Mouse (Mus musculus) liver, adult 2 months (tissue): ENCODE measurements at regions not wholly inside any gene's neighbourhood (a gene's known extent, or its start where the extent isn't known, plus 50 kb on each side); places are given as distances from the start of the nearest gene placed in this dataset.

Experiments used
- DNase-seq: peaks from one replicate; pipeline ENCODE4 v3.0.0-alpha.2; 2011; ENCODE audit warnings: low read depth, low spot score; ENCODE audit errors: extremely low read depth
- H3K27ac ChIP-seq: fragments of 200-500 bp; replicated peaks from 2 replicates; pipeline ENCODE4 v1.5.1; 2012; ENCODE audit warnings: low read depth, mild to moderate bottlenecking, control low read depth, inconsistent platforms, low read length; ENCODE audit not compliant: insufficient read depth
- H3K27me3 ChIP-seq: fragments of 200-500 bp; 2 replicates; pipeline ENCODE4 v1.6.1; 2012; ENCODE audit warnings: mild to moderate bottlenecking, moderate library complexity, low read length, inconsistent platforms; ENCODE audit not compliant: control insufficient read depth, insufficient read depth
- H3K36me3 ChIP-seq: fragments of 200-500 bp; 2 replicates; pipeline ENCODE4 v1.6.1; 2012; ENCODE audit warnings: low read length, inconsistent platforms; ENCODE audit not compliant: control insufficient read depth, insufficient read depth
- H3K4me1 ChIP-seq: fragments of 200-500 bp; 2 replicates; pipeline ENCODE4 v1.6.1; 2011; ENCODE audit warnings: low read length; ENCODE audit not compliant: control insufficient read depth, insufficient read depth
- H3K4me3 ChIP-seq: fragments of 200-500 bp; 2 replicates; pipeline ENCODE4 v1.5.1; 2011; ENCODE audit warnings: low read depth, mild to moderate bottlenecking, control low read depth, low read length, moderate library complexity; ENCODE audit not compliant: insufficient read depth
- H3K79me2 ChIP-seq: fragments of 200-500 bp; 2 replicates; pipeline ENCODE4 v1.6.1; 2012; ENCODE audit warnings: inconsistent platforms, mild to moderate bottlenecking, low read length, moderate library complexity; ENCODE audit not compliant: control insufficient read depth, insufficient read depth
- H3K9ac ChIP-seq: fragments of 200-500 bp; 2 replicates; pipeline ENCODE4 v1.6.1; 2012; ENCODE audit warnings: low read depth, mild to moderate bottlenecking, control low read depth, inconsistent platforms, low read length
- CTCF ChIP-seq: fragments of 200-500 bp; IDR thresholded peaks from 2 replicates; pipeline ENCODE4 v1.5.1; 2011; ENCODE audit warnings: low read depth, low read length, control low read depth
- POLR2A ChIP-seq: fragments of 200-500 bp; IDR thresholded peaks from 2 replicates; pipeline ENCODE4 v1.6.1; 2011; ENCODE audit warnings: low read length, control low read depth; ENCODE audit not compliant: insufficient read depth; ENCODE audit errors: extremely low read depth
- WGBS: fragments of 180-500 bp; shearing (Covaris S2); methylation state at CpG from one replicate; pipeline ENCODE4 v1.1.7; 2018; 5-methylcytosine and 5-hydroxymethylcytosine counted together

DNA sequence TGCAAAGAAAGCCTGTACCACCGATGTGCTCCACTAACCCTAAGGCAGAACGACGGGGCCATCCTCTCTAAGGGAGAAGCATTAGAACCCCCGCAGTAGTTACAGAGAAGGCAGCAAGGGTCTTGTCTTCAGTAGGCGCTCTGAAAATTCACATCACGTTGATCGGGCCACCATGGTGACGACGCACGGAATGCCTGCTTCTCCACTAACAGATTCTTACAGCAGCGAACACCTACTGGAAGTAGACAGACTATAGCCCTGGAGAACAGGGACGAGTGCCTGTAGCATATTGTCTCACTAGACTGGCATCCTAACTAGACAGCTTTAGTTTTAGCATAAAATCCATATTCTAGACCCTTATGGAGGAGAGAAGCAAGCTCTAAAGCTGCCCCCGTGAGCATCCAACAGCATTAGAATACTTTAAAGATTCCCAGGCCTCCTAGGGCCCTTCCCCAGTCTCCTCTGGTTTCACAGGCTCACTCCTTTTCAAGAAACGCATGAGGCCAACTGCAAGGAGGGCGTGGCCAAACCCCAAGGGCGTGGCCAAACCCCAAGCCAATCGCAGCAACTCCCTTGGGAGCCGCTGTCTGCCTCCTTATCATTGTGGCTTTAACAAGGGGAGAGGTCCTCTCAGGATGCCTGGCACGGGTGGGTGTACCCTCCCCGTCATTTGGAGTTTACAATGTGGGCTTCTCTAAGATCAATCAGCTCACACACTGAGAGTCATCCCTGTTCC lies 517.8 kb downstream of the Vrk1 start:
- Histone ChIP-seq H3K4me1 (no peaks in the 10 kb centered on the region), H3K27ac (no peak overlapping the region), H3K9ac (no peak overlapping the region), H3K79me2 (no peaks in the 10 kb centered on the region), H3K36me3 (no peaks in the 10 kb centered on the region), H3K4me3 (no peak overlapping the region), H3K27me3 (no peaks in the 10 kb centered on the region)
- TF ChIP-seq POLR2A (no peak), CTCF (no peak)
- no peak for DNase-seq
- WGBS = 18% methylated on average over 20 of the region's 20 CpGs

DNA sequence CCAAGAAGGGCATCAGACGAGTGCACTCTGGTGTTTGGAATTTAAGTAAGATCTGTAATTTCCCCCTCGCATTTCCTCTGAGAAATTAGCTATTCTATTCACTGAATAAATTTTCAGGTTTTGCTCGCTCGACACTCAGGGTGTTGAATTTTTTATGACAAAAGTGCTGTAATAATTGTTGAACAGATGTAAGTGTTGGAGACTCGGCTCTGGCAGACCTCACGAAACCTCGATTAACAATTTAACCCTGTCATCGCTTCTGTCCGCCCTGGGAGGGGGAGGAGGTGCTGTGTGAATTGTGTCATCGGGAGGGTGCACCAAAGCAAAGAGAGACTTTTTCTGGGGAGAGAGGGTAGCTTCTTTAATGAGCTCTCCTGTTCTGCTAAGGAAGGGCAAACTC lies 518.5 kb downstream of the Vrk1 start:
- no peak overlapping the region for H3K4me3 ChIP-seq
- no peak for DNase-seq
- H3K27me3 ChIP-seq = no peaks in the 10 kb centered on the region
- TF ChIP-seq CTCF = no peak
- no peak for TF ChIP-seq POLR2A
- H3K36me3 ChIP-seq = no peaks in the 10 kb centered on the region
- no peaks in the 10 kb centered on the region for H3K79me2 ChIP-seq
- H3K9ac ChIP-seq = no peak overlapping the region
- WGBS = 39% methylated on average over 10 of the region's 10 CpGs
- H3K4me1 ChIP-seq = no peaks in the 10 kb centered on the region
- H3K27ac ChIP-seq = no peak overlapping the region

DNA sequence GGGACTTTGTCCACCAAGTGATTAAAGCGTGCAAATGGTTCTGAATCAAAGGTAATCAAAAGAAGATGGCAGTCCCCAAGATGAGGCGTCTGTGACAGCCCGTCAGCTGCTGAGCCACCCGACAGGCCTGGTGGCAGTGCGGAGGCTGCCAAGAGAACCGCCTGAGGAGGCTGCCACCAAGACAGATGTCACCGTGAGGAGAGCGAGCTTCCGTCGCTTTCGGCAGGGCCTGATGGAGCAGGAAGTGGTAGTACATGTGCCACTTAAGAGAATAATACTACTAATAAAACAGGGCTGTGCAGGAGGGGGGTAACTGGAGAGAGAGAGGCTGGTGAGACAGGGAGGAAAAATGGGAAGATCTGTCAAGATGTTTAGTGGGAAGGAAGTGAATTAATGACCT lies 519.1 kb downstream of the Vrk1 start:
- TF ChIP-seq CTCF (no peak), POLR2A (no peak)
- no peaks in the 10 kb centered on the region for H3K27me3 ChIP-seq
- no peak for DNase-seq
- no peaks in the 10 kb centered on the region for H3K79me2 ChIP-seq
- H3K4me1 ChIP-seq = no peaks in the 10 kb centered on the region
- no peak overlapping the region for H3K4me3 ChIP-seq
- no peak overlapping the region for H3K27ac ChIP-seq
- H3K36me3 ChIP-seq = no peaks in the 10 kb centered on the region
- H3K9ac ChIP-seq = no peak overlapping the region
- WGBS = 55% methylated on average over 11 of the region's 11 CpGs

DNA sequence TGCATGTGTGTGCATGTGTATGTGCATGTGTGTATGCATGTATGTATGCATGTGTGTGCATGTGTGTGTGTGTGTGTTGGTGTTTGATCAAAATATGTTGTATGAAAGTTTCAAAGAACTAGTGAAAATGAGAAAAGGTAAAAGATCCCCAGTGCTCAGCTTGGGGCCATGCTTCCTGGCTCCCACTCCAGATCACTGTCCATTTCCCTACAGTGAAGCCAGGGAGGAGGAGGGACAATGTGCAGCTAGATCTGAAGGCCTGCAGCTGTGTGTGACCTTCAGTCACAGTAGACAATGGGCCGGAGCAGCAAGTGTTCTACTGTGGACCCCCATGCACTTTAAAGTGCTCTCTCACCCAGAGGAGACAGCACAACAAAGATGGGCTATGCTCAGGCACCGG lies 525.1 kb downstream of the Vrk1 start:
- Histone ChIP-seq H3K79me2 (no peaks in the 10 kb centered on the region), H3K36me3 (no peaks in the 10 kb centered on the region), H3K9ac (no peak overlapping the region), H3K27ac (no peak overlapping the region), H3K4me1 (no peaks in the 10 kb centered on the region), H3K4me3 (no peak overlapping the region), H3K27me3 (0 out of 2 replicates have a peak, but pooled peaks cover 4% of the 10 kb centered on the region)
- WGBS = 52% methylated on average over 2 of the region's 2 CpGs
- TF ChIP-seq POLR2A = no peak
- no peak for TF ChIP-seq CTCF
- DNase-seq = no peak

DNA sequence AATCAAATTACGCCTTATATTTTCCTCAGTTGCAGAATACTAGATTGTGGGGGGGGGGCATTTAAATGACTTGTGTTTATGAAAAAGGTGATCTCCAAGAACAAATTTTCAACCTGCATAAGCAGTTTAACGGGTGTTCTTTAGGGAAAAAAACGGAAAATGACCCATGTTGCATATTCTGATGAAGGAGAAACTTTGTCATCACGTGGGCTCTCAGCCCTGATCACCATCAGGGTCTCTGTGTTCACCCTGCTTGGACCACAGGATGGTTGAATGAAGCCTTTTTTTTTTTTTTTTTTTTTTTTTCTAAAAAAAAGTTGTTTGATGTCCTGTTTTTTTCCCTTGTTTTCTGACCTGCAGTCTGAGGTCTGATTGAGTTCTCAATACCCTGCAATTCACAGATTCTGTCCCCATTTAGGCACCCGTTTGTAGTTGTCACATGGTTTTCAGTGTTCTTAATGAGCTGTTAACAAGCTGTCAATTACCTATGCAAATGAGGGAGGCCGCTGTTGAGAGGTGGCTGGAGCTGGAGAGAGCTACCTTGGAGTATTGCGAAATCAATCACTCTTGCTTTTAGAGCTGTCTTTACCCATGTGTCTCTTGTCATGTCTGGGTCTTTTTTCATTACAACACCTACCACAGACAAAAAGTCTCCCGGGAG lies 525.7 kb downstream of the Vrk1 start:
- WGBS = 33% methylated on average over 8 of the region's 8 CpGs
- Histone ChIP-seq H3K9ac (no peak overlapping the region), H3K79me2 (no peaks in the 10 kb centered on the region), H3K27me3 (0 out of 2 replicates have a peak, but pooled peaks cover 4% of the 10 kb centered on the region), H3K27ac (no peak overlapping the region), H3K36me3 (no peaks in the 10 kb centered on the region), H3K4me3 (no peak overlapping the region), H3K4me1 (no peaks in the 10 kb centered on the region)
- TF ChIP-seq CTCF (no peak), POLR2A (no peak)
- no peak for DNase-seq

DNA sequence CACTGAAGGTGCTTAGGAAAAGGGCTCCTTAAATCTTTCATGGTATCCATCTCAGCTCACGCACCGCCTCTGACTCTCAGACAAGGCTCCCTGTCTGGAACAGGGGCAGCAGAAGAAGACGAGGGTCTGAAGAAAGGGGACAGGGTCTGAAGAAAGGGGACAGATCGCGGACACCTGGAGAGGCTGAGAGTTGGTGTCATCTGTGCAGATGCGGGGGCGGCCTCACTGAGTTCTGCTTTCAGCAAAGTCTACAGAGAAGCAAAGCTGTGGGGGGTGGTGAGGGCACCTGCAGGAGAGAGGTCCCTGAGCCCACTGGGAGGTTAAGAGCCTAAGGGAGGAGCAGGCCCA lies 526.2 kb downstream of the Vrk1 start:
- H3K79me2 ChIP-seq = no peaks in the 10 kb centered on the region
- 15% methylated on average over 7 of the region's 7 CpGs for WGBS
- TF ChIP-seq CTCF = no peak
- TF ChIP-seq POLR2A = no peak
- no peaks in the 10 kb centered on the region for H3K36me3 ChIP-seq
- no peaks in the 10 kb centered on the region for H3K4me1 ChIP-seq
- no peak overlapping the region for H3K4me3 ChIP-seq
- no peak overlapping the region for H3K9ac ChIP-seq
- no peak overlapping the region for H3K27ac ChIP-seq
- DNase-seq = no peak
- 0 out of 2 replicates have a peak, but pooled peaks cover 4% of the 10 kb centered on the region for H3K27me3 ChIP-seq
